Mouse (Mus musculus) hindbrain, embryonic 11.5 days (tissue): ENCODE results near the gene Rag1. TPM values are rescaled to one million over a fixed set of nuclear protein-coding genes. Genes with fewer than 3 reads are reported as not detected.

Source experiments
- ATAC-seq: fragments of 200-750 bp; cut with Nextera tagmentation; 2 replicates; pipeline ENCODE4 v1.8.0; 2017; ENCODE audit warnings: mild to moderate bottlenecking, moderate TSS enrichment, moderate library complexity; ENCODE audit not compliant: low FRiP score
- DNase-seq: peaks from one replicate; pipeline ENCODE4 v3.0.0-alpha.2; 2015; ENCODE audit warnings: low spot score
- H3K27ac ChIP-seq: fragments of 300-500 bp; sonication (generic); 2 replicates; pipeline ENCODE4 v1.5.1; 2014; ENCODE audit warnings: mild to moderate bottlenecking, low read depth, low read length
- H3K27me3 ChIP-seq: fragments of 300-500 bp; sonication (generic); 2 replicates; pipeline ENCODE4 v1.6.1; 2014; ENCODE audit warnings: mild to moderate bottlenecking, low read length, moderate library complexity, mixed read lengths; ENCODE audit not compliant: control insufficient read depth, insufficient read depth
- H3K36me3 ChIP-seq: fragments of 300-500 bp; sonication (generic); 2 replicates; pipeline ENCODE4 v1.6.1; 2014; ENCODE audit warnings: mild to moderate bottlenecking, low read length, moderate library complexity, mixed read lengths; ENCODE audit not compliant: control insufficient read depth, insufficient read depth
- H3K4me1 ChIP-seq: fragments of 300-500 bp; sonication (generic); replicated peaks from 2 replicates; pipeline ENCODE4 v1.6.1; 2014; ENCODE audit warnings: low read length, mixed read lengths; ENCODE audit not compliant: control insufficient read depth, insufficient read depth
- H3K4me2 ChIP-seq: fragments of 300-500 bp; sonication (generic); replicated peaks from 2 replicates; pipeline ENCODE4 v1.6.1; 2014; ENCODE audit warnings: mild to moderate bottlenecking, low read depth, low read length
- H3K4me3 ChIP-seq: fragments of 300-500 bp; sonication (generic); 2 replicates; pipeline ENCODE4 v1.5.1; 2014; ENCODE audit warnings: low read depth, low read length
- H3K9ac ChIP-seq: fragments of 300-500 bp; sonication (generic); 2 replicates; pipeline ENCODE4 v1.6.1; 2014; ENCODE audit warnings: low read depth, low read length
- H3K9me3 ChIP-seq: fragments of 300-500 bp; sonication (generic); 2 replicates; pipeline ENCODE4 v1.6.1; 2016; ENCODE audit warnings: low read length; ENCODE audit not compliant: control insufficient read depth
- WGBS: fragments of 180-500 bp; shearing (Covaris S2); extraction: QIAGEN DNeasy Blood & Tissue Kit; methylation state at CpG from one replicate; pipeline ENCODE4 v1.1.7; 2014; 5-methylcytosine and 5-hydroxymethylcytosine counted together
- polyA plus RNA-seq: library from polyadenylated mRNA; unstranded; fragments of >200 nt; fragmentation: Nextera tagmentation; extraction: Ambion mirVana; gene quantifications from 2 replicates; pipeline ENCODE4 v1.2.1, GENCODE M21; 2014

The Rag1 gene
- polyA plus RNA-seq, 1 experiment from 2014 or later, result 0.59 TPM

- H3K4me1 ChIP-seq, result no peaks in the 10 kb centered on the region
- no peak overlapping the region for H3K4me3 ChIP-seq
- no peak overlapping the region for H3K9ac ChIP-seq
- no peak overlapping the region for H3K4me2 ChIP-seq
- no peak overlapping the region for H3K27ac ChIP-seq
- no peak for DNase-seq
- ATAC-seq, result no peak
- no peaks in the 10 kb centered on the region for H3K27me3 ChIP-seq
- H3K9me3 ChIP-seq, result no peaks in the 10 kb centered on the region
- 45% methylated on average over 2 of the region's 2 CpGs for WGBS
- no peaks in the 10 kb centered on the region for H3K36me3 ChIP-seq
These were observed 25.3 kb downstream of the Rag1 start for GRCm38 (mm10) chr2:101624011-101624410.

- Histone ChIP-seq H3K27me3 (no peaks in the 10 kb centered on the region), H3K27ac (no peak overlapping the region), H3K9me3 (no peaks in the 10 kb centered on the region), H3K36me3 (no peaks in the 10 kb centered on the region), H3K4me2 (no peak overlapping the region), H3K9ac (no peak overlapping the region), H3K4me1 (no peaks in the 10 kb centered on the region), H3K4me3 (no peak overlapping the region)
- WGBS, result 75% methylated on average over 2 of the region's 2 CpGs
- DNase-seq, result no peak
- ATAC-seq, result no peak
These were observed 26.3 kb downstream of the Rag1 start for GRCm38 (mm10) chr2:101623042-101623441.

GRCm38 (mm10) chr2:101621611-101622010 is 27.7 kb downstream of the Rag1 start:
- Histone ChIP-seq H3K9ac (no peak overlapping the region), H3K27ac (no peak overlapping the region), H3K36me3 (no peaks in the 10 kb centered on the region), H3K4me2 (no peak overlapping the region), H3K27me3 (no peaks in the 10 kb centered on the region), H3K4me3 (no peak overlapping the region), H3K4me1 (no peaks in the 10 kb centered on the region), H3K9me3 (no peaks in the 10 kb centered on the region)
- ATAC-seq (no peak), DNase-seq (no peak)
- 76% methylated on average over 7 of the region's 7 CpGs for WGBS

- H3K4me2 ChIP-seq, result no peak overlapping the region
- 82% methylated on average over 3 of the region's 3 CpGs for WGBS
- H3K27ac ChIP-seq, result no peak overlapping the region
- H3K9ac ChIP-seq, result no peak overlapping the region
- no peaks in the 10 kb centered on the region for H3K4me1 ChIP-seq
- H3K27me3 ChIP-seq, result no peaks in the 10 kb centered on the region
- H3K4me3 ChIP-seq, result no peak overlapping the region
- DNase-seq, result no peak
- no peaks in the 10 kb centered on the region for H3K36me3 ChIP-seq
- no peak for ATAC-seq
- no peaks in the 10 kb centered on the region for H3K9me3 ChIP-seq
These were observed 28.4 kb downstream of the Rag1 start for GRCm38 (mm10) chr2:101620899-101621298.

GRCm38 (mm10) chr2:101618373-101618772 is 30.9 kb downstream of the Rag1 start:
- Histone ChIP-seq H3K9me3 (no peaks in the 10 kb centered on the region), H3K4me2 (no peak overlapping the region), H3K36me3 (no peaks in the 10 kb centered on the region), H3K27ac (no peak overlapping the region), H3K4me3 (no peak overlapping the region), H3K27me3 (no peaks in the 10 kb centered on the region), H3K9ac (no peak overlapping the region), H3K4me1 (no peaks in the 10 kb centered on the region)
- 87% methylated on average over 4 of the region's 4 CpGs for WGBS
- no peak for DNase-seq
- ATAC-seq, result no peak

- H3K9ac ChIP-seq, result no peak overlapping the region
- 87% methylated on average over 10 of the region's 10 CpGs for WGBS
- no peak for ATAC-seq
- DNase-seq, result no peak
- H3K27me3 ChIP-seq, result no peaks in the 10 kb centered on the region
- H3K4me3 ChIP-seq, result no peak overlapping the region
- no peaks in the 10 kb centered on the region for H3K36me3 ChIP-seq
- H3K9me3 ChIP-seq, result no peaks in the 10 kb centered on the region
- no peaks in the 10 kb centered on the region for H3K4me1 ChIP-seq
- H3K4me2 ChIP-seq, result no peak overlapping the region
- H3K27ac ChIP-seq, result no peak overlapping the region
These were observed 33.6 kb downstream of the Rag1 start for GRCm38 (mm10) chr2:101615464-101616305.

GRCm38 (mm10) chr2:101610861-101611260 is 38.4 kb downstream of the Rag1 start:
- DNase-seq (no peak), ATAC-seq (no peak)
- Histone ChIP-seq H3K36me3 (no peaks in the 10 kb centered on the region), H3K9me3 (no peaks in the 10 kb centered on the region), H3K9ac (no peak overlapping the region), H3K27ac (no peak overlapping the region), H3K27me3 (no peaks in the 10 kb centered on the region), H3K4me3 (no peak overlapping the region), H3K4me2 (no peak overlapping the region), H3K4me1 (no peaks in the 10 kb centered on the region)
- 92% methylated on average over 3 of the region's 3 CpGs for WGBS

GRCm38 (mm10) chr2:101608232-101608894 is 40.9 kb downstream of the Rag1 start:
- 64% methylated on average over 7 of the region's 7 CpGs for WGBS
- Histone ChIP-seq H3K27ac (no peak overlapping the region), H3K4me2 (no peak overlapping the region), H3K4me1 (no peaks in the 10 kb centered on the region), H3K9ac (no peak overlapping the region), H3K36me3 (no peaks in the 10 kb centered on the region), H3K27me3 (no peaks in the 10 kb centered on the region), H3K4me3 (no peak overlapping the region), H3K9me3 (no peaks in the 10 kb centered on the region)
- peak; percentile 49 for DNase-seq
- ATAC-seq, result peak; percentile 94

GRCm38 (mm10) chr2:101603099-101603498 is 46.2 kb downstream of the Rag1 start:
- no peak for ATAC-seq
- H3K27me3 ChIP-seq, result no peaks in the 10 kb centered on the region
- no peak overlapping the region for H3K9ac ChIP-seq
- no peaks in the 10 kb centered on the region for H3K36me3 ChIP-seq
- no peaks in the 10 kb centered on the region for H3K9me3 ChIP-seq
- no peak for DNase-seq
- no peak overlapping the region for H3K27ac ChIP-seq
- H3K4me1 ChIP-seq, result no peaks in the 10 kb centered on the region
- H3K4me2 ChIP-seq, result no peak overlapping the region
- 86% methylated on average over 1 of the region's 1 CpGs for WGBS
- H3K4me3 ChIP-seq, result no peak overlapping the region
